Mouse (Mus musculus) liver (tissue): ENCODE data around the gene Gm11596.
"Not testable (repeated sequence)": the region's sequence is repeated elsewhere in the genome, so short reads cannot be mapped to it uniquely, and the experiment has no call there.

Experiments
- DNase-seq: peaks from one replicate; pipeline ENCODE4 v3.0.0-alpha.2; 2020; ENCODE audit warnings: mixed read lengths

Gene Gm11596

GRCm38 (mm10) chr11:99793367-99793766, at the start of gene Gm11596:
Gm11596 (minus strand) TSS chr11:99793467.
- no peak for DNase-seq

- no peak for DNase-seq
Measured at GRCm38 (mm10) chr11:99842185-99842584, 48.9 kb upstream of the Gm11596 start.

- DNase-seq: no peak
Measured at GRCm38 (mm10) chr11:99837966-99838365, 44.7 kb upstream of the Gm11596 start, which contains the start of gene 2300003K06Rik. 2300003K06Rik (minus strand) TSS chr11:99838066.

GRCm38 (mm10) chr11:99815566-99815965, 22.3 kb upstream of the Gm11596 start, which contains the start of gene Gm11564:
Gm11564 (minus strand) TSS chr11:99815666.
- not testable (repeated sequence) for DNase-seq

- DNase-seq: not testable (repeated sequence)
Measured at GRCm38 (mm10) chr11:99809792-99810191, 16.5 kb upstream of the Gm11596 start, which contains the start of gene Krtap4-13. Krtap4-13 (minus strand) TSS chr11:99809892.

- not testable (repeated sequence) for DNase-seq
Measured at GRCm38 (mm10) chr11:99804346-99804745, 11.1 kb upstream of the Gm11596 start, which contains the start of gene Gm11554. Gm11554 (minus strand) TSS chr11:99804446.

GRCm38 (mm10) chr11:99798832-99799231, 5.6 kb upstream of the Gm11596 start, which contains the start of gene Gm11569:
Gm11569 (minus strand) TSS chr11:99798932.
- not testable (repeated sequence) for DNase-seq

- DNase-seq: not testable (repeated sequence)
Measured at GRCm38 (mm10) chr11:99784900-99785299, 8.4 kb downstream of the Gm11596 start, which contains the start of gene Krtap4-9. Krtap4-9 (plus strand) TSS chr11:99785200.

- no peak for DNase-seq
Measured at GRCm38 (mm10) chr11:99780604-99781003, 12.7 kb downstream of the Gm11596 start, which contains the start of gene Krtap4-8. Krtap4-8 (minus strand) TSS chr11:99780704.

- no peak for DNase-seq
Measured at GRCm38 (mm10) chr11:99778401-99778800, 14.9 kb downstream of the Gm11596 start.

GRCm38 (mm10) chr11:99772813-99773212, 20.5 kb downstream of the Gm11596 start, which contains the start of gene Gm11595:
Gm11595 (minus strand) TSS chr11:99772913.
- not testable (repeated sequence) for DNase-seq

- DNase-seq: no peak
Measured at GRCm38 (mm10) chr11:99768410-99768809, 24.9 kb downstream of the Gm11596 start.

GRCm38 (mm10) chr11:99758877-99759276, 34.4 kb downstream of the Gm11596 start:
- no peak for DNase-seq

GRCm38 (mm10) chr11:99743985-99744384, 49.3 kb downstream of the Gm11596 start:
- DNase-seq: no peak
